Mouse (Mus musculus): ENCODE measurements around the gene Med4. TPM values are rescaled to one million over a fixed set of nuclear protein-coding genes. Genes with fewer than 3 reads are reported as not detected.

Med4 gene
- total RNA-seq, 1 experiment, result 31.7 TPM

DNA sequence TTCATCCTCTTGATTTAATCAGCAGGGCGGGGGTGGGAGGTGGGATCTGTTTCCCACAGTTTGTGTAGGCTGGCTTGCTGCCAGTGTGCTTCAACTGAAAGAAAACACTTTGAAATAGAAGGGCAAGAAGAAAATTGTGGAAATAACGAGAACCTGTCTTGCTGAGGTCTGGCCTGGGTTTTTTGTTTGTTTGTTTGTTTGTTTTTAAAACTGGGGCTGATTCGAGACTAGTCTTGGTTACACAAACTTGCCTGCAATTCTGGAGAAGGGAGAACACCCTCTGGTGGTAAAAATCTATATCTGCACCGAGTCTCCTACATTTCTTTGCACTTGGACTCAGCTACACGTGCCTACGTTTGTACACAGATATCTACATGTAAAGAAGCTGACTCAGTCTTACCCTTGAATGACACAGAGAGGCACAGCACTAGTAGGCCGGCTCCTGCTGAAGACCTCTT, 35.2 kb upstream of the Med4 start:
- no peaks in the 10 kb centered on the region for H3K36me3 ChIP-seq (ENCODE audit: control insufficient read depth, insufficient read depth, low read length, poor library complexity, severe bottlenecking)
- TF ChIP-seq MAFK (IDR thresholded peaks at IDR 0.05; ENCODE audit: insufficient read depth, low read depth, low read length) (no peak), CHD2 (IDR thresholded peaks at IDR 0.05; ENCODE audit: low read depth, low read length) (no peak), ZC3H11A (IDR thresholded peaks at IDR 0.05; ENCODE audit: borderline replicate concordance, low read depth, low read length) (peak; percentile 33; the same call in 1 of the 2 replicates), HCFC1 (IDR thresholded peaks at IDR 0.05; ENCODE audit: borderline replicate concordance, insufficient read depth, low read length) (no peak), ZNF384 (IDR thresholded peaks at IDR 0.05; ENCODE audit: low read depth, low read length) (no peak)
- DNase-seq (ENCODE audit: low read depth, low spot score), result no peak
- H3K27ac ChIP-seq (ENCODE audit: insufficient read depth, low read depth, low read length, poor library complexity, severe bottlenecking), result no peak overlapping the region
- no peak overlapping the region for H3K4me3 ChIP-seq (ENCODE audit: insufficient read depth in 1 of 2, low read depth in 1 of 2, low read length in 2 of 2, poor library complexity in 1 of 2, severe bottlenecking in 1 of 2)
- no peak overlapping the region for H3K9ac ChIP-seq (ENCODE audit: insufficient read depth, low read depth, low read length, poor library complexity, severe bottlenecking)
- in situ Hi-C loops (cut with MboI; ENCODE audit: low sequenced_read_pairs in 2 of 2, unreplicated experiment in 2 of 2), result no loop called here
- H3K9me3 ChIP-seq (ENCODE audit: control insufficient read depth, insufficient read depth, low read depth, low read length), result no peaks in the 10 kb centered on the region
- peaks cover 2 to 7% of the 10 kb centered on the region in 2 experiments for H3K4me1 ChIP-seq (ENCODE audit: control insufficient read depth in 2 of 2, insufficient read depth in 2 of 2, low read length in 2 of 2, poor library complexity in 1 of 2)

GRCm38 (mm10) chr14:73475506-73475905, 34.3 kb upstream of the Med4 start:
- in situ Hi-C loops (cut with MboI; ENCODE audit: low sequenced_read_pairs in 2 of 2, unreplicated experiment in 2 of 2), result no loop called here
- H3K4me1 ChIP-seq (ENCODE audit: control insufficient read depth in 2 of 2, insufficient read depth in 2 of 2, low read length in 2 of 2, poor library complexity in 1 of 2), result peaks cover 2% of the 10 kb centered on the region in 2 experiments; a peak in 3 of 4 replicates
- no peaks in the 10 kb centered on the region for H3K36me3 ChIP-seq (ENCODE audit: control insufficient read depth, insufficient read depth, low read length, poor library complexity, severe bottlenecking)
- no peak overlapping the region for H3K27ac ChIP-seq (ENCODE audit: insufficient read depth, low read depth, low read length, poor library complexity, severe bottlenecking)
- no peaks in the 10 kb centered on the region for H3K9me3 ChIP-seq (ENCODE audit: control insufficient read depth, insufficient read depth, low read depth, low read length)
- H3K4me3 ChIP-seq (ENCODE audit: insufficient read depth in 1 of 2, low read depth in 1 of 2, low read length in 2 of 2, poor library complexity in 1 of 2, severe bottlenecking in 1 of 2), result no peak overlapping the region
- TF ChIP-seq ZC3H11A (IDR thresholded peaks at IDR 0.05; ENCODE audit: borderline replicate concordance, low read depth, low read length), result no peak
- no peak for TF ChIP-seq ZNF384 (IDR thresholded peaks at IDR 0.05; ENCODE audit: low read depth, low read length)
- no peak for TF ChIP-seq CHD2 (IDR thresholded peaks at IDR 0.05; ENCODE audit: low read depth, low read length)
- DNase-seq (ENCODE audit: low read depth, low spot score), result no peak
- no peak overlapping the region for H3K9ac ChIP-seq (ENCODE audit: insufficient read depth, low read depth, low read length, poor library complexity, severe bottlenecking)

- in situ Hi-C loops (cut with MboI; ENCODE audit: low sequenced_read_pairs in 2 of 2, unreplicated experiment in 2 of 2), result no loop called here
- no peak for DNase-seq (ENCODE audit: low read depth, low spot score)
- no peak overlapping the region for H3K27ac ChIP-seq (ENCODE audit: insufficient read depth, low read depth, low read length, poor library complexity, severe bottlenecking)
These were observed 33.4 kb upstream of the Med4 start for GRCm38 (mm10) chr14:73476361-73476934.

DNA sequence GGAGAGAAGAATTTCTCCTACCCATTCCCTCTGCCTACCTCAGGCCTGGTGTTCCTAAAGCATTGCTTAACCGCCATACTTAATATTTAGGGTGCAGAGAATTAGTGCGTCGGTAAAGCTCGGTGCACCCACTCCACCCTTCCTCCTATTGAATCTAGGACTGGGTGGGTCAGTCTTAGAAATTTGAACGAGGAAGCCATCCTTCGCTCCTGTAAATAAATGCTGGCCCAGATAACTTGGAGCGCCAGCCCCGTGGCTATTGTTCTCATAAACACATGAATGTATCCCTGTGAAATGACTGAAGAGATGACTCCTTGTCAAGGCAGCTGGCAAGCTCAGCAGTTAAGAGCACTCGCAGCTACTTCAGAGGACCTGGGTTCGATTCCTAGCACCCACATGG, 32.7 kb upstream of the Med4 start:
- no peak overlapping the region for H3K4me3 ChIP-seq (ENCODE audit: insufficient read depth in 1 of 2, low read depth in 1 of 2, low read length in 2 of 2, poor library complexity in 1 of 2, severe bottlenecking in 1 of 2)
- no peak for DNase-seq (ENCODE audit: low read depth, low spot score)
- H3K9ac ChIP-seq (ENCODE audit: insufficient read depth, low read depth, low read length, poor library complexity, severe bottlenecking), result no peak overlapping the region
- H3K36me3 ChIP-seq (ENCODE audit: control insufficient read depth, insufficient read depth, low read length, poor library complexity, severe bottlenecking), result no peaks in the 10 kb centered on the region
- peaks cover 2% of the 10 kb centered on the region in 2 experiments; a peak in 3 of 4 replicates for H3K4me1 ChIP-seq (ENCODE audit: control insufficient read depth in 2 of 2, insufficient read depth in 2 of 2, low read length in 2 of 2, poor library complexity in 1 of 2)
- in situ Hi-C loops (cut with MboI; ENCODE audit: low sequenced_read_pairs in 2 of 2, unreplicated experiment in 2 of 2), result no loop called here
- no peak overlapping the region for H3K27ac ChIP-seq (ENCODE audit: insufficient read depth, low read depth, low read length, poor library complexity, severe bottlenecking)
- TF ChIP-seq MAFK (IDR thresholded peaks at IDR 0.05; ENCODE audit: insufficient read depth, low read depth, low read length), result no peak
- TF ChIP-seq ZNF384 (IDR thresholded peaks at IDR 0.05; ENCODE audit: low read depth, low read length), result no peak
- TF ChIP-seq CHD2 (IDR thresholded peaks at IDR 0.05; ENCODE audit: low read depth, low read length), result no peak
- no peak for TF ChIP-seq HCFC1 (IDR thresholded peaks at IDR 0.05; ENCODE audit: borderline replicate concordance, insufficient read depth, low read length)
- TF ChIP-seq ZC3H11A (IDR thresholded peaks at IDR 0.05; ENCODE audit: borderline replicate concordance, low read depth, low read length), result no peak
- no peaks in the 10 kb centered on the region for H3K9me3 ChIP-seq (ENCODE audit: control insufficient read depth, insufficient read depth, low read depth, low read length)

More at GRCm38 (mm10) chr14:73476361-73476934, 33.4 kb upstream of the Med4 start:
- no peak for TF ChIP-seq HCFC1 (IDR thresholded peaks at IDR 0.05; ENCODE audit: borderline replicate concordance, insufficient read depth, low read length)
- no peak for TF ChIP-seq ZC3H11A (IDR thresholded peaks at IDR 0.05; ENCODE audit: borderline replicate concordance, low read depth, low read length)
- TF ChIP-seq ZNF384 (IDR thresholded peaks at IDR 0.05; ENCODE audit: low read depth, low read length), result no peak
- TF ChIP-seq CHD2 (IDR thresholded peaks at IDR 0.05; ENCODE audit: low read depth, low read length), result no peak
- no peak for TF ChIP-seq MAFK (IDR thresholded peaks at IDR 0.05; ENCODE audit: insufficient read depth, low read depth, low read length)
- no peaks in the 10 kb centered on the region for H3K9me3 ChIP-seq (ENCODE audit: control insufficient read depth, insufficient read depth, low read depth, low read length)
- H3K36me3 ChIP-seq (ENCODE audit: control insufficient read depth, insufficient read depth, low read length, poor library complexity, severe bottlenecking), result no peaks in the 10 kb centered on the region
- H3K4me3 ChIP-seq (ENCODE audit: insufficient read depth in 1 of 2, low read depth in 1 of 2, low read length in 2 of 2, poor library complexity in 1 of 2, severe bottlenecking in 1 of 2), result no peak overlapping the region
- H3K4me1 ChIP-seq (ENCODE audit: control insufficient read depth in 2 of 2, insufficient read depth in 2 of 2, low read length in 2 of 2, poor library complexity in 1 of 2), result peaks cover 2% of the 10 kb centered on the region in 2 experiments; a peak in 3 of 4 replicates
- H3K9ac ChIP-seq (ENCODE audit: insufficient read depth, low read depth, low read length, poor library complexity, severe bottlenecking), result no peak overlapping the region

Measured in ES-E14 (cell line).